Comparison of ENCODE assay signal across 13 mouse cellular contexts in genomic region chr17:35815836-35816235, GRCm38 (mm10). TPM values are rescaled to one million over a fixed set of nuclear protein-coding genes. Genes with fewer than 3 reads are reported as not detected.
DNase-seq lines count a peak whose midpoint lies in the region; ATAC-seq and TF ChIP-seq lines count a peak whose summit lies in the region.
"Had no signal": no experiment of that assay in that cellular context is flagged by ENCODE, and none has a peak within 500 bp of the region (broad histone marks: within the 10 kb centered on the region; RNA-seq: fewer than 3 reads in every experiment).

No protein-coding gene starts in this region.

- no peak for ATAC-seq in kidney, embryonic 15.5 days (replicated peaks; ENCODE audit: low FRiP score)
- no peak for ATAC-seq in kidney, embryonic 14.5 days (ENCODE audit: low FRiP score, low TSS enrichment)
- no peak for ATAC-seq in embryonic facial prominence, embryonic 14.5 days (ENCODE audit: low read depth)
- ATAC-seq in intestine, postnatal 0 days: 0 out of 2 replicates have a peak, but pooled peaks have one; percentile 23

- no peak overlapping the region for H3K9ac ChIP-seq in kidney, embryonic 15.5 days
- no peak overlapping the region for H3K9ac ChIP-seq in kidney, embryonic 14.5 days (ENCODE audit: low read depth, low read length)
- no peak overlapping the region for H3K9ac ChIP-seq in embryonic facial prominence, embryonic 14.5 days (ENCODE audit: low read depth, low read length)
- no peak overlapping the region for H3K9ac ChIP-seq in intestine, postnatal 0 days (ENCODE audit: low read depth, low read length)
- H3K9ac ChIP-seq: neural tube, embryonic 15.5 days had no signal

- TF ChIP-seq CTCF in intestine, postnatal 0 days (IDR thresholded peaks at IDR 0.05; ENCODE audit: low read depth): no peak

- H3K27ac ChIP-seq in heart, embryonic 10.5 days: peak overlapping the region; percentile 63
- peak overlapping the region; percentile 51; the same call in 1 of the 2 replicates for H3K27ac ChIP-seq in kidney, embryonic 15.5 days
- no peak overlapping the region for H3K27ac ChIP-seq in kidney, embryonic 14.5 days (ENCODE audit: low read depth, low read length)
- peak overlapping the region; percentile 50; the same call in 1 of the 2 replicates for H3K27ac ChIP-seq in embryonic facial prominence, embryonic 14.5 days (replicated peaks; ENCODE audit: low read depth, low read length)
- H3K27ac ChIP-seq in intestine, postnatal 0 days (ENCODE audit: low read depth, low read length): no peak overlapping the region; the same call in 1 of the 2 replicates
- H3K27ac ChIP-seq: neural tube, embryonic 15.5 days had no signal

- no peaks in the 10 kb centered on the region; the same call in 1 of the 2 replicates for H3K27me3 ChIP-seq in heart, embryonic 10.5 days (ENCODE audit: insufficient read depth, poor library complexity, severe bottlenecking)
- H3K27me3 ChIP-seq in kidney, embryonic 15.5 days: peaks cover 9% of the 10 kb centered on the region; the same call in 1 of the 2 replicates
- H3K27me3 ChIP-seq in kidney, embryonic 14.5 days (ENCODE audit: control insufficient read depth, insufficient read depth, low read length): no peaks in the 10 kb centered on the region
- no peaks in the 10 kb centered on the region for H3K27me3 ChIP-seq in embryonic facial prominence, embryonic 14.5 days (replicated peaks; ENCODE audit: control insufficient read depth, insufficient read depth, low read length)
- H3K27me3 ChIP-seq in intestine, postnatal 0 days (replicated peaks; ENCODE audit: control insufficient read depth, insufficient read depth, low read length): no peaks in the 10 kb centered on the region

- DNase-seq in heart, embryonic 10.5 days (ENCODE audit: low spot score): no peak
- DNase-seq in heart, adult 8-10 months (ENCODE audit: low spot score): no peak
- DNase-seq in embryonic facial prominence, embryonic 14.5 days (ENCODE audit: low spot score): no peak
- DNase-seq in spleen, postnatal 36 days (ENCODE audit: low spot score in 2 of 2): no peak
- DNase-seq: adrenal gland, postnatal 14 days; cerebellum, adult 9-11 months; liver; retina, postnatal 1 day had no signal

- WGBS in heart, embryonic 10.5 days: 69% methylated on average over 7 of the region's 7 CpGs
- 46% methylated on average over 7 of the region's 7 CpGs for WGBS in kidney, embryonic 15.5 days
- WGBS in kidney, embryonic 14.5 days: 53% methylated on average over 7 of the region's 7 CpGs
- 57% methylated on average over 7 of the region's 7 CpGs for WGBS in embryonic facial prominence, embryonic 14.5 days
- WGBS in intestine, postnatal 0 days: 30% methylated on average over 7 of the region's 7 CpGs

- H3K4me3 ChIP-seq in heart, embryonic 10.5 days: no peak overlapping the region
- H3K4me3 ChIP-seq in kidney, embryonic 15.5 days (replicated peaks): no peak overlapping the region
- no peak overlapping the region for H3K4me3 ChIP-seq in kidney, embryonic 14.5 days (ENCODE audit: low read length)
- H3K4me3 ChIP-seq in embryonic facial prominence, embryonic 14.5 days (ENCODE audit: low read depth, low read length): no peak overlapping the region
- H3K4me3 ChIP-seq in intestine, postnatal 0 days (ENCODE audit: low read depth, low read length): no peak overlapping the region
- H3K4me3 ChIP-seq: neural tube, embryonic 15.5 days had no signal

- no peak overlapping the region for H3K4me2 ChIP-seq in kidney, embryonic 15.5 days
- H3K4me2 ChIP-seq in kidney, embryonic 14.5 days (replicated peaks; ENCODE audit: low read depth, low read length): no peak overlapping the region
- no peak overlapping the region for H3K4me2 ChIP-seq in embryonic facial prominence, embryonic 14.5 days (ENCODE audit: low read depth, low read length)
- H3K4me2 ChIP-seq in intestine, postnatal 0 days (replicated peaks; ENCODE audit: low read depth): peak overlapping the region; percentile 18; the same call in 1 of the 2 replicates
- H3K4me2 ChIP-seq: neural tube, embryonic 15.5 days had no signal

- no peaks in the 10 kb centered on the region for H3K36me3 ChIP-seq in heart, embryonic 10.5 days
- H3K36me3 ChIP-seq in kidney, embryonic 15.5 days: no peaks in the 10 kb centered on the region
- H3K36me3 ChIP-seq in kidney, embryonic 14.5 days (ENCODE audit: control insufficient read depth, insufficient read depth, low read length): no peaks in the 10 kb centered on the region
- no peaks in the 10 kb centered on the region for H3K36me3 ChIP-seq in embryonic facial prominence, embryonic 14.5 days (ENCODE audit: control insufficient read depth, insufficient read depth, low read length)
- no peaks in the 10 kb centered on the region for H3K36me3 ChIP-seq in intestine, postnatal 0 days (ENCODE audit: control insufficient read depth, insufficient read depth)
- H3K36me3 ChIP-seq: G1E; neural tube, embryonic 15.5 days had no signal

- H3K4me1 ChIP-seq in heart, embryonic 10.5 days: peaks cover 46% of the 10 kb centered on the region
- peaks cover 50% of the 10 kb centered on the region for H3K4me1 ChIP-seq in kidney, embryonic 15.5 days
- peaks cover 16% of the 10 kb centered on the region for H3K4me1 ChIP-seq in kidney, embryonic 14.5 days (ENCODE audit: control insufficient read depth, insufficient read depth, low read length)
- H3K4me1 ChIP-seq in embryonic facial prominence, embryonic 14.5 days (ENCODE audit: control insufficient read depth, insufficient read depth, low read length): peaks cover 49% of the 10 kb centered on the region
- peaks cover 9% of the 10 kb centered on the region for H3K4me1 ChIP-seq in intestine, postnatal 0 days (replicated peaks; ENCODE audit: control insufficient read depth, insufficient read depth, low read length)

- H3K9me3 ChIP-seq in heart, embryonic 10.5 days: no peaks in the 10 kb centered on the region
- no peaks in the 10 kb centered on the region for H3K9me3 ChIP-seq in kidney, embryonic 15.5 days (replicated peaks)
- H3K9me3 ChIP-seq in kidney, embryonic 14.5 days (ENCODE audit: control insufficient read depth, low read length): no peaks in the 10 kb centered on the region
- no peaks in the 10 kb centered on the region for H3K9me3 ChIP-seq in embryonic facial prominence, embryonic 14.5 days (ENCODE audit: control insufficient read depth, low read length)
- H3K9me3 ChIP-seq in intestine, postnatal 0 days (ENCODE audit: control insufficient read depth): no peaks in the 10 kb centered on the region
- H3K9me3 ChIP-seq: G1E; neural tube, embryonic 15.5 days had no signal

RNA-seq across cellular contexts. Expression of gene Ier3, which starts 5.6 kb away (rescaled TPM):
- 13.2 and 16.8 TPM in 2 replicates for polyA plus RNA-seq in heart, embryonic 10.5 days (2016; fragmentation: Nextera tagmentation; extraction: Ambion mirVana)
- total RNA-seq in heart, adult 8-10 months (2022): 10 to 100 TPM; 31.3 to 64.3 (median 38.9) TPM
- polyA plus RNA-seq in kidney, embryonic 15.5 days (2015; fragmentation: Nextera tagmentation; extraction: Ambion mirVana): 25.3 and 25.4 TPM in 2 replicates
- 6.8 and 7.7 TPM in 2 replicates for polyA plus RNA-seq in kidney, embryonic 14.5 days (2014; fragmentation: Nextera tagmentation; extraction: Ambion mirVana)
- polyA plus RNA-seq in embryonic facial prominence, embryonic 14.5 days (2014; fragmentation: Nextera tagmentation; extraction: Ambion mirVana): 10.1 and 10.3 TPM in 2 replicates
- polyA plus RNA-seq in intestine, postnatal 0 days (2015; fragmentation: Nextera tagmentation; extraction: Ambion mirVana): 34.6 and 36.9 TPM in 2 replicates

RNA-seq across cellular contexts. Expression of gene Flot1, which starts 7.2 kb away (rescaled TPM):
- polyA plus RNA-seq in heart, embryonic 10.5 days (2016; fragmentation: Nextera tagmentation; extraction: Ambion mirVana): 66.2 and 71.7 TPM in 2 replicates
- total RNA-seq in heart, adult 8-10 months (2022): 100 to 1,000 TPM; 154 to 174 (median 157) TPM
- polyA plus RNA-seq in kidney, embryonic 15.5 days (2015; fragmentation: Nextera tagmentation; extraction: Ambion mirVana): 42.3 and 44.6 TPM in 2 replicates
- polyA plus RNA-seq in kidney, embryonic 14.5 days (2014; fragmentation: Nextera tagmentation; extraction: Ambion mirVana): 35.9 and 36.1 TPM in 2 replicates
- polyA plus RNA-seq in embryonic facial prominence, embryonic 14.5 days (2014; fragmentation: Nextera tagmentation; extraction: Ambion mirVana): 49.0 and 49.5 TPM in 2 replicates
- polyA plus RNA-seq in intestine, postnatal 0 days (2015; fragmentation: Nextera tagmentation; extraction: Ambion mirVana): 56.4 and 57.8 TPM in 2 replicates

RNA-seq across cellular contexts. Expression of gene Tubb5, which starts 22.3 kb away (rescaled TPM):
- 911 and 1,091 TPM in 2 replicates for polyA plus RNA-seq in heart, embryonic 10.5 days (2016; fragmentation: Nextera tagmentation; extraction: Ambion mirVana)
- total RNA-seq in heart, adult 8-10 months (2022): 10 to 100 TPM; 65.2 to 94.6 (median 72.1) TPM
- polyA plus RNA-seq in kidney, embryonic 15.5 days (2015; fragmentation: Nextera tagmentation; extraction: Ambion mirVana): 951 and 997 TPM in 2 replicates
- 1,061 and 1,103 TPM in 2 replicates for polyA plus RNA-seq in kidney, embryonic 14.5 days (2014; fragmentation: Nextera tagmentation; extraction: Ambion mirVana)
- 736 and 832 TPM in 2 replicates for polyA plus RNA-seq in embryonic facial prominence, embryonic 14.5 days (2014; fragmentation: Nextera tagmentation; extraction: Ambion mirVana)
- polyA plus RNA-seq in intestine, postnatal 0 days (2015; fragmentation: Nextera tagmentation; extraction: Ambion mirVana): 233 and 240 TPM in 2 replicates

RNA-seq across cellular contexts. Expression of gene Mdc1, which starts 25.5 kb away (rescaled TPM):
- 25.3 and 29.1 TPM in 2 replicates for polyA plus RNA-seq in heart, embryonic 10.5 days (2016; fragmentation: Nextera tagmentation; extraction: Ambion mirVana)
- 10 to 100 TPM; 11.5 to 12.8 (median 12.0) TPM for total RNA-seq in heart, adult 8-10 months (2022)
- 16.5 TPM in 2 replicates for polyA plus RNA-seq in kidney, embryonic 15.5 days (2015; fragmentation: Nextera tagmentation; extraction: Ambion mirVana)
- 13.1 and 16.5 TPM in 2 replicates for polyA plus RNA-seq in kidney, embryonic 14.5 days (2014; fragmentation: Nextera tagmentation; extraction: Ambion mirVana)
- polyA plus RNA-seq in embryonic facial prominence, embryonic 14.5 days (2014; fragmentation: Nextera tagmentation; extraction: Ambion mirVana): 10.2 and 14.8 TPM in 2 replicates
- polyA plus RNA-seq in intestine, postnatal 0 days (2015; fragmentation: Nextera tagmentation; extraction: Ambion mirVana): 2.3 and 2.7 TPM in 2 replicates

RNA-seq across cellular contexts. Expression of gene Nrm, which starts 45.3 kb away (rescaled TPM):
- polyA plus RNA-seq in heart, embryonic 10.5 days (2016; fragmentation: Nextera tagmentation; extraction: Ambion mirVana): 56.5 and 58.3 TPM in 2 replicates
- 1 to 10 TPM; 1.7 to 2.9 (median 1.8) TPM for total RNA-seq in heart, adult 8-10 months (2022)
- polyA plus RNA-seq in kidney, embryonic 15.5 days (2015; fragmentation: Nextera tagmentation; extraction: Ambion mirVana): 58.0 and 65.7 TPM in 2 replicates
- polyA plus RNA-seq in kidney, embryonic 14.5 days (2014; fragmentation: Nextera tagmentation; extraction: Ambion mirVana): 53.2 and 65.2 TPM in 2 replicates
- polyA plus RNA-seq in embryonic facial prominence, embryonic 14.5 days (2014; fragmentation: Nextera tagmentation; extraction: Ambion mirVana): 47.7 and 55.4 TPM in 2 replicates
- polyA plus RNA-seq in intestine, postnatal 0 days (2015; fragmentation: Nextera tagmentation; extraction: Ambion mirVana): 19.8 and 20.6 TPM in 2 replicates

Comparison
In these comparisons a context has a peak if more than half of its experiments do, and no peak if none do; other contexts are left out.
1. H3K27ac ChIP-seq: peak in heart, embryonic 10.5 days (single experiment), kidney, embryonic 15.5 days (single experiment) and embryonic facial prominence, embryonic 14.5 days (single experiment); none in kidney, embryonic 14.5 days (single experiment) and intestine, postnatal 0 days (single experiment).